Mouse (Mus musculus) c-Kit-positive CD71-positive TER-119-positive erythroid progenitor cells, embryonic 14.5 days (primary cell): ENCODE data around the gene Esp22.
"Not testable (repeated sequence)": the region's sequence is repeated elsewhere in the genome, so short reads cannot be mapped to it uniquely, and the experiment has no call there.

Experiments
- DNase-seq: peaks from one replicate; pipeline ENCODE4 v3.0.0-alpha.2; 2013; ENCODE audit warnings: low spot score

Esp22 gene

DNA sequence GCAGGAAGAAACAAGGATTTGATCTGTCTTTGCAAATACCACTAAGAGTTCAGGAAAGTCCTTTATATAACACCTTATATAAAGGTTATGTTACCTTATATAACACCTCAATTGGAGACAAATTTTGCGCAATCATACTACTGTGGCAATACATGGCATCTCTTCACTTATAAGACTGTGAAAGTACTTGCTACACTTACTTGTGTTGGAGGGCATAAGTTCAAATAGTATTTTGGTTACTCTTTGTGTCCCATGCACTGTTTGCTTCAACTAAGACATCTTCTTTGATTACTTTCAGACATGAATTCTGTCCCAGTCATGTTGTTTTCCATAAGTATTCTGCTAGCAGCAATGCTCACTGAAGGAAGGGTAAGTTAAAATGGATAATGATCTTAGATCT lies at the start of gene Esp22:
Gene Esp22 (plus strand): TSS at position 301 of the 400 bp plus-strand sequence.
- no peak for DNase-seq

DNA sequence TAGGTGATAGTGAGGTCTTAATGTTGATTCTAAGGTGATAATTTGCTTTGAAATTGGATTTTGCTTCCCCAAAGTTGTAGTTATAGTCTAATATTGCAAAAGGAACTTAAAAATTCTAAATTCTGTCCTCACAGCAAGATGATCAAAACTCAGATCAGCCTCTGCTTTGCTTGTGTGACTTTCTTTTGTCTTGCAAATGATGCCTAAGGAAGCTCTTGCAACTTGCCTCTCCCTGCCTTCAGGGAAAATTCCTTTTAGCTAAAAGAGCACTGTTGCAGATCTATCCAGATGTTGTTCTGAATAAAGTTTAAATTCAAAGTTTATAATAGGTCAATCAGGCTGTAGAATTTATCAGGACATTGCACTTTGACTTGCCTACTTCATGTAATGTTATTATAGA lies 31.5 kb upstream of the Esp22 start:
- DNase-seq, result no peak

DNA sequence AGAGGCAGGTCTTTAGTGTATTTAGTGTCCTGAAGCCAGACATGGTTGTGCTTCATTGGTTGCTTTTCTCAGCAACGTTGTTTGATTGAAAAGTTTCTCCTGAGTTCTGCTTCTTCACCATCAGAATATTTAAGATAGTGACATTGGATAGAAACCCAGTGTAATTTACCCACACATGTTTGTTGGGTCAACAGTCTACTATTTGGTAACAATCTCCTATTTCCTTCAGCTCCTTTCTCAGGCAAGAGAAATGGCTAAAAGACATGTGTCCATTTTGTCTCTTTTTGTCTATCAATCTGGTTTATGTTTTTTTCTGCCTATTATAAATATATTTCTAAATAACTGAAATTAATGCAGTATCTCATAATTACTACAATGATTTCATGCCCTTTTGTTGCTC lies 18.2 kb upstream of the Esp22 start, which contains the start of gene Esp23:
Gene Esp23 (minus strand): TSS at position 101 of the 400 bp plus-strand sequence.
- DNase-seq, result no peak

DNA sequence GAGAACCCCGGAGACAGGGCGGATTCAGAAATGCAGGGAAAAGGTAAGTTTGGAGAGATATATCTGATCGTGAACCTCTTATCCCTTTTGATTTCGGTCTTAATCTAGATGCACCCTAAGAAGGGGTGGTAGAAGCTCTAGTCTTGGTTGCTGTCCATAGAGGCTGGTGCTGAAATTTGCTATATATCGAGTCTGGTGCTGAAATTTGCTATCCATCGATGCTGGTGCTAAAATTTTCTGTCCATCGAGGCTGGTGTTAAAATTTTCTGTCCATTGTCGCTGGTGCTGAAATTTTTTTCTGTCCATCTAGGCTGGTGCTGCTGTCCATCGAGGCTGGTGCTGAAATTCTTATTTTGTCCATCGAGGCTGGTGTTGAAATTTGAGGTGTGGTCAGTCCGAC lies 12.0 kb downstream of the Esp22 start:
- DNase-seq, result peak; percentile 7

DNA sequence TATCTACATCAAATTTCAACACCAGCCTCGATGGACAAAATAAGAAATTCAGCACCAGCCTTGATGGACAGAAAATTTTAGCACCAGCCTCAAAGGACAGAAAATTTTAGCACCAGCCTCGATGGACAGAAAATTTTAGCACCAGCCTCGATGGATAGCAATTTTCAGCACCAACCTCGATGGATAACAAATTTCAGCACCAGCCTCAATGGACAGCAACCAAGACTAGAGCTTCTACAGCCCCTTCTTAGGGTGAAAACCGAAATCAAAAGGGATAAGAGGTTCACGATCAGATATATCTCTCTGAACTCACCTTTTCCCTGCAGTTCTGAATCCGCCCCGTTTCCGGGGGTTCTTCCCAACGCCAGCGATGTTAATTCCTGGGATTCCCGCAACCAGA lies 34.0 kb downstream of the Esp22 start:
- not testable (repeated sequence) for DNase-seq
